Mouse (Mus musculus): ENCODE measurements around the gene Lonrf2. TPM values are rescaled to one million over a fixed set of nuclear protein-coding genes. Genes with fewer than 3 reads are reported as not detected.

Gene Lonrf2
- polyA plus RNA-seq (2017; shearing (Covaris generic)) = not detected

GRCm38 (mm10) chr1:38836477-38836872 is at the start of gene Lonrf2:
Gene Lonrf2, minus strand, starts transcription at chr1:38836711.

Other genes starting within 250 kb of the Lonrf2 start
- gene Aff3, start 171.8 kb downstream of the Lonrf2 start, polyA plus RNA-seq (2017; shearing (Covaris generic)) = 51.4 TPM
- gene Chst10, start 61.5 kb upstream of the Lonrf2 start, polyA plus RNA-seq (2017; shearing (Covaris generic)) = 15.9 TPM
- not detected for gene Nms, start 102.4 kb upstream of the Lonrf2 start, polyA plus RNA-seq (2017; shearing (Covaris generic))
- gene Pdcl3, start 148.9 kb upstream of the Lonrf2 start, polyA plus RNA-seq (2017; shearing (Covaris generic)) = 62.1 TPM

Measured in effector memory CD4-positive, alpha-beta T cell, adult 5 months (primary cell).